Mouse (Mus musculus) myocyte (in vitro differentiated cells): Measurements from ENCODE around the gene Zbtb20.
"Not testable (repeated sequence)": the region's sequence is repeated elsewhere in the genome, so short reads cannot be mapped to it uniquely, and the experiment has no call there.

ENCODE experiments used
- CEBPB ChIP-seq: IDR thresholded peaks from 2 replicates; pipeline ENCODE4 v1.6.1; 2011; ENCODE audit warnings: mild to moderate bottlenecking, moderate library complexity; ENCODE audit not compliant: poor library complexity, insufficient read depth, severe bottlenecking
- E2F4 ChIP-seq: IDR thresholded peaks from one replicate; pipeline ENCODE4 v1.6.1; 2011; ENCODE audit warnings: mild to moderate bottlenecking, control low read depth, moderate library complexity; ENCODE audit not compliant: insufficient read depth
- MAX ChIP-seq: IDR thresholded peaks from one replicate; pipeline ENCODE4 v1.6.1; 2011; ENCODE audit warnings: low read depth, mild to moderate bottlenecking, control low read depth
- MYOG ChIP-seq, 3 experiments: IDR thresholded peaks; one replicate each; pipeline ENCODE4 v1.6.1; 2011; ENCODE audit warnings: control low read depth in 2 of 3, low read depth in 2 of 3, mild to moderate bottlenecking in 2 of 3; ENCODE audit not compliant: insufficient read length in 2 of 3, control insufficient read depth in 1 of 3, insufficient read depth in 1 of 3
- POLR2A ChIP-seq: IDR thresholded peaks from one replicate; pipeline ENCODE4 v1.6.1; 2011; ENCODE audit warnings: low read depth, mild to moderate bottlenecking, control low read depth, moderate library complexity; ENCODE audit not compliant: insufficient read length
- REST ChIP-seq: IDR thresholded peaks from one replicate; pipeline ENCODE4 v1.6.1; 2011; ENCODE audit warnings: mild to moderate bottlenecking, control low read depth, moderate library complexity; ENCODE audit not compliant: insufficient read depth, insufficient read length
- TCF12 ChIP-seq: IDR thresholded peaks from one replicate; pipeline ENCODE4 v1.6.1; 2011; ENCODE audit warnings: mild to moderate bottlenecking, control low read depth; ENCODE audit not compliant: poor library complexity, insufficient read depth, severe bottlenecking
- USF1 ChIP-seq: IDR thresholded peaks from one replicate; pipeline ENCODE4 v1.6.1; 2011; ENCODE audit warnings: low read depth, mild to moderate bottlenecking, control low read depth, moderate library complexity

DNA sequence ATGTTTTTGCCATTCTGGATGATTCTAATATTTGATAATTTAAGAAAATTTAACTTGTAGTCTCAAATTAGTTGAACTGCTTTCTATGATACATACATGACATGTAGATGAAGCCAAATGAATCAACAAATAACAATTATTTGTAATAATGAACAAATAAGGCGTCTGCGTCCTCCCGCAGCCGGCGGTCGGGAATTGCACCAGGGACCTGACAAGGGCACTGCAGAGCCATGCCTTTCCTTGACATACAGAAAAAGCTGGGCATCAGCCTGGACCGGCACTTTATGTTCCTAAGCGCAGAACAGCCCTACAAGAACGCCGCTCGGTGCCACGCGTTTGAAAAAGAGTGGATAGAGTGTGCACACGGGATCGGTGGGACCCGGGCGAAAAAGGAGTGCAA lies 79.7 kb downstream of the Zbtb20 start:
- not testable (repeated sequence) for TF ChIP-seq CEBPB; POLR2A; REST; USF1; TCF12; E2F4; MAX; MYOG (IDR thresholded peaks at IDR 0.05; ENCODE audit: control insufficient read depth in 1 of 3, insufficient read depth in 1 of 3, insufficient read length in 2 of 3, low read depth in 2 of 3)
